Mouse (Mus musculus) kidney, adult 2 months (tissue): ENCODE measurements around the gene Rfk. TPM values are rescaled to one million over a fixed set of nuclear protein-coding genes. Genes with fewer than 3 reads are reported as not detected.

ENCODE experiments used
- DNase-seq: peaks from one replicate; pipeline ENCODE4 v3.0.0; 2021
- H3K27ac ChIP-seq: fragments of 200-500 bp; 2 replicates; pipeline ENCODE4 v1.5.1; 2012; ENCODE audit warnings: low read depth, low read length, control low read depth, inconsistent platforms; ENCODE audit not compliant: insufficient read depth
- H3K27me3 ChIP-seq: fragments of 200-500 bp; replicated peaks from 2 replicates; pipeline ENCODE4 v1.6.1; 2012; ENCODE audit warnings: mild to moderate bottlenecking, moderate library complexity, low read length, inconsistent platforms; ENCODE audit not compliant: control insufficient read depth, insufficient read depth
- H3K36me3 ChIP-seq: fragments of 200-500 bp; 2 replicates; pipeline ENCODE4 v1.6.1; 2012; ENCODE audit warnings: mild to moderate bottlenecking, moderate library complexity, low read length, inconsistent platforms; ENCODE audit not compliant: control insufficient read depth, insufficient read depth
- H3K4me1 ChIP-seq: fragments of 200-500 bp; 2 replicates; pipeline ENCODE4 v1.6.1; 2011; ENCODE audit warnings: low read length; ENCODE audit not compliant: control insufficient read depth, insufficient read depth
- H3K4me3 ChIP-seq: fragments of 200-500 bp; 2 replicates; pipeline ENCODE4 v1.5.1; 2011; ENCODE audit warnings: mild to moderate bottlenecking, low read depth, low read length, control low read depth; ENCODE audit not compliant: insufficient read depth
- CTCF ChIP-seq: fragments of 200-500 bp; conservative IDR thresholded peaks from 2 replicates; pipeline ENCODE4 v1.5.1; 2011; ENCODE audit warnings: low read depth, mild to moderate bottlenecking, control low read depth, low read length, moderate library complexity, mixed read lengths; ENCODE audit not compliant: insufficient read depth, insufficient read length
- POLR2A ChIP-seq: fragments of 200-500 bp; IDR thresholded peaks from one replicate; pipeline ENCODE4 v1.6.1; 2011; ENCODE audit warnings: low read depth, low read length, control low read depth
- WGBS: fragments of 180-500 bp; shearing (Covaris S2); methylation state at CpG from one replicate; pipeline ENCODE4 v1.1.7; 2018; 5-methylcytosine and 5-hydroxymethylcytosine counted together
- polyA plus RNA-seq: library from polyadenylated mRNA; depleted of rRNA; stranded (reverse); fragments of >200 nt; gene quantifications from 2 replicates; pipeline ENCODE4 v1.2.3, GENCODE M21; 2012; rRNA removed

Rfk gene
- 88.3 and 98.3 TPM in 2 replicates for polyA plus RNA-seq

DNA sequence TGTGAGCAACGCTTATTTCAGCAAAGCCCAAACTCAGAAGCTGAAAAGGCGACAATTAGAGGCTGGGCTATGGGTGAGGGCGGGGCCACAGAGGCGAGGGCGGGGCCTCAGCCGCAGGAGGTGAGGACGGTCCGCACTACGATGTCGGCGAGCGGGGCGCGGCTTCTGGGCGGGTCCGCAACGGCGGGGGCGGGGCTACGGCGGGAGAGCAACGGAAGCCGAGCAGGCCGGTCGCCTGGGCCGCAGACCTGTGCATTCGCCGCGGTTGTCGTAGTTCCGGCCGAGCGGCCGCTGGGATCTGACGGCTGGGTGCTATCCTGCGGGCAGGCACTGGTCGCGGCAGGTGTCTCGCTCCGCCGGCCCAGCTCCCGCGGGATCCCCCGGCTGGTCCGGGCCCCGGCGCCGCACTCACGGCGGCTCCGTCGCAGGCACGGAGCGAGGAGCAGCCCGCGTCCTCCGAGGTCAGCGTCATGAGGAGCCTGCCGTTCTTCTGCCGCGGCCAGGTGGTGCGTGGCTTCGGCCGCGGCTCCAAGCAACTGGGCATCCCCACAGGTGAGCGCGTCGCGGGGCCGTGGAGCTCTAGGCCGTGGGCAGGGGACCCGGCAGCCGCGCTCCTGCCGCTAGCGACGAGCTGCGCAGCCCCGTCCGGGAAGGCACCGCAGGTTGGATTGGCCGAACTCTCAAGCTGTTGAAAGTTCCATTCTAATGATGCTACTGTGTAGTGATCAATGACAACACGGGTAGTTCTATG is at the start of gene Rfk:
Gene Rfk (plus strand): TSS at position 203 of the 751 bp plus-strand sequence.
- H3K27me3 ChIP-seq, result no peaks in the 10 kb centered on the region

DNA sequence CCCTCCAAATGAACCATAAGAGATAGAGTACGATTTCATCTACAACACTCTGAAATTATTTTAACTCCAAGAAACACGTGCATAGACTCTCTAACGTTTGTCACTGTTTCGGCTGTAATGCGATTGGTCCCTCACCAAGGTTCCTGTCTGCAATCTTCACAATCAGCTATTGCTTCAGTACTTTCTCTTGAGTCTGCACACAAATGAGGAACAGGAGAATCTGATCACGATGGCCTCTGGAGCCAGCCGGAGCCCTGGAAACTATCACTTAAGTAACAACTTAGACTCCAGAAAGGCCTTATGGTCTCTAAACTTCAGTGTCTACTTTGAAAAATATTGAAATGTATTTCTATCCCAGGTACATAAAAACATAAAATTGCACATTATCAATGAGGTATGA is 49.0 kb upstream of the Rfk start:
- DNase-seq, result no peak
- H3K4me3 ChIP-seq, result no peak overlapping the region
- H3K27me3 ChIP-seq, result no peaks in the 10 kb centered on the region
- H3K36me3 ChIP-seq, result no peaks in the 10 kb centered on the region
- 76% methylated on average over 7 of the region's 7 CpGs for WGBS
- H3K27ac ChIP-seq, result no peak overlapping the region
- no peak for TF ChIP-seq CTCF
- TF ChIP-seq POLR2A, result no peak
- peaks cover 8% of the 10 kb centered on the region; the same call in 1 of the 2 replicates for H3K4me1 ChIP-seq

More for the DNA sequence above, at the start of gene Rfk:
- Histone ChIP-seq H3K36me3 (peaks cover 2% of the 10 kb centered on the region; the same call in 1 of the 2 replicates), H3K4me1 (peaks cover 7% of the 10 kb centered on the region), H3K4me3 (peak within 1 kb of the TSS; percentile 87), H3K27ac (peak within 1 kb of the TSS; percentile 49)
- TF ChIP-seq POLR2A, result peak; percentile 92
- TF ChIP-seq CTCF, result no peak
- WGBS, result under 1% methylated on average over 83 of the region's 83 CpGs
- DNase-seq, result peak; percentile 96

DNA sequence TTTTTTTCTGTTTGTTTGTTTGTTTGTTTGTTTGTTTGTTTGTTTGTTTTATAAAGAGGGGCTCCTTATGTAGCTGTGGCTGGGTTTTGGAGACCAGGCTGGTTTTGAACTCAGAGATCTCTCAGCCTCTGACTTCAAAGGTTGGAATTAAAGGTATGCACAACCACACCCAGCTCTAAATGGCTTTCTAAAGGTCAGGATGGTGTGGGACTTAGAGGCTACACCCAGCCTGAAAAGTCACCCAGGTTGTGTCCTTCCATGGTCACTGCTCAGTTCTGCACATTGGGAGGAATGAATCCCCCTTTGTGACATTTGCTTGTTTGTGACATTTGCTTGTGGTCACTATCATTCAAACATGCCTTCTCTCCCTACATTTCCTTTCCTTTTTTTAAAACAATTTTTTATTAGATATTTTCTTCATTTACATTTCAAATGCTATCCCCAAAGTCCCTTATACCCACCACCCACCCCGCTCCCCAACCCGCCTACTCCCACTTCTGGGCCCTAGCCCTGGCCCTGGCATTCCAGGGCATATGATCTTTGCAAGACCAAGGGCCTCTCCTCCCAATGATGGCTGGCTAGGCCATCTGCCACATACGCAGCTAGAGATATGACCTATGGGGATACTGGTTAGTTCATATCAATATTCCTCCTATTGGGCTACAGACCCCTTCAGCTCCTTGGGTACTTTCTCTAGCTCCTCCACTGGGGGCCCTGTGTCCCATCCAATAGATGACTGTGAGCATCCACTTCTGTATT is 46.9 kb upstream of the Rfk start:
- DNase-seq, result no peak
- TF ChIP-seq CTCF (no peak), POLR2A (no peak)
- 95% methylated on average over 3 of the region's 3 CpGs for WGBS
- Histone ChIP-seq H3K27ac (no peak overlapping the region), H3K4me3 (no peak overlapping the region), H3K27me3 (no peaks in the 10 kb centered on the region), H3K36me3 (no peaks in the 10 kb centered on the region), H3K4me1 (peaks cover 8% of the 10 kb centered on the region; the same call in 1 of the 2 replicates)

DNA sequence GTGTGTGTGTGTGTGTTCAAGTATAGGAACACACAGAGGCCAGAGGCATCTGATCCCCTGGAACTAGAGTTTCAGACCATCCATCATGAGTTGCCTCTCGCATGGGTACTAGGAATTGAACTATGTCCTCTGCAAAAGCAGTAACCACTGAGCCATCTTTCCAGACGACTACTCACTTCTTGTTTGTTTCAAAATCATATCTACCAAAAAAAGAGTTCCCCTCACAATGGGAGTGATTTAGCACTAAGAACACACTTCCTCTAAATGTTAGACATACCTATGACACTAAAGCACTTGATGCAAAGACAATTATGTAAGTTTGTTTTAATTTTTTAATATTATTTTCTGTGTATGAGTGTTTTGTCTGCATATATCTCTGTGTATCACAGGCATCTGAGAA is 46.0 kb upstream of the Rfk start:
- 48% methylated on average over 2 of the region's 2 CpGs for WGBS
- TF ChIP-seq POLR2A, result no peak
- no peak for TF ChIP-seq CTCF
- Histone ChIP-seq H3K36me3 (no peaks in the 10 kb centered on the region), H3K4me1 (peaks cover 8% of the 10 kb centered on the region; the same call in 1 of the 2 replicates), H3K4me3 (no peak overlapping the region), H3K27me3 (no peaks in the 10 kb centered on the region), H3K27ac (no peak overlapping the region)
- no peak for DNase-seq

DNA sequence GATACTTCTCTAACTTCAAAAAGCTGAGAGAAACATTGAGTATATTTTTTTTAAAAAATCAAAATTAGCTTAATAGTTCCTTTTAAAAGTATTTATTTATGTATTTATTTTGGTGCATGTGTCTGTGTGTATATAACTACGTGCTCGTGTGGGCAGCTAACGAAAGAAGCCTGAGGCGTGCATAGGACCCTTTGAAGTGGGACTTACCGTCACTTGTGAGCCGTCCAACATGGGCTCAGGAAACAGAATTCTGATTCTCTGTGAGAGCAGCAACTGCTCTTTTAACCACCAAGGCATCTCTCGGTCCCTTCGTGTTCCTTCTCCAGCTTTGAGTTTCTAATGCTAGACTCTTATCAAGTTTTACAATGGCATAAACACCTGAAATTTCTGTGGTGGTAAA is 40.1 kb upstream of the Rfk start:
- Histone ChIP-seq H3K36me3 (peaks cover 2% of the 10 kb centered on the region; the same call in 1 of the 2 replicates), H3K27me3 (no peaks in the 10 kb centered on the region), H3K4me3 (no peak overlapping the region), H3K27ac (no peak overlapping the region), H3K4me1 (peaks cover 11% of the 10 kb centered on the region; the same call in 1 of the 2 replicates)
- TF ChIP-seq CTCF, result no peak
- WGBS, result 87% methylated on average over 8 of the region's 8 CpGs
- DNase-seq, result no peak

DNA sequence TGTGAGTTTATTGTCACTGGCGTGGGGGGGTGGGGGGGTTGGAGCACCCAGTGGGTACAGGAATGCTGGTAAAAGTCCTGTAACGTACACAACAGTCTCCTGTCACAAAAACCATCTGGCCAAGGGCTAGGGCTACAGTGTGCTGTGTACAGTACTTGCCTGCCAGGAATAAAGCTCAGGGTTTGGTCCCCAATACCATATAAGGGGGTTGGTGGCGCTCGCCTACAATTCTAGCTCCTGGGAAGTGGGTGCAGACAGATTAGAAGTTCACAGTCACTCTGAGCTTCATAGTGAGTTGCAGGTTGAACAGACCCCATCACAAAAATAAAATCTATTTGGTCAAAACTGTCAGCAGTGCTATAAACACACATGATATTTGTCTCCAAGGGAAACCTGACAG is 39.5 kb upstream of the Rfk start:
- TF ChIP-seq CTCF (no peak), POLR2A (no peak)

DNA sequence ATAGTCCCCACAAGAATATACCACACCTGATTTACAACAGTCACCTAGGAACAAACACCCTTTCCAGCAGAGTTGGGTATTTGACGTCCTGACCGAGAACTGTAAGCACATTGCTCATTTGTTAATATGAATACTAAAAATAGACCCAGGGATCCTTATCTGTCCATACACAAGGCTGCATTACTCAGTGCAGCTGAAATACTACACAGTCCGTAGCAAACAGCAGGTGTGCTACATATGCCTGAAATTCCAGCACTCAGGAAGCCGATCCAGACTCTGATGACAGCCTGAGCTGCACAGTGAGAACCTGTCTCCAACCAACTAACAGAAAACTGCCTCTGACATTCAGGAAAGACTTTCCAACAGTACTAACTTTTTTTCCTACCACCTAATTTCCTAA is 39.0 kb upstream of the Rfk start:
- 40% methylated on average over 4 of the region's 4 CpGs for WGBS
- DNase-seq, result no peak
- Histone ChIP-seq H3K27me3 (no peaks in the 10 kb centered on the region), H3K4me3 (no peak overlapping the region), H3K36me3 (peaks cover 2% of the 10 kb centered on the region; the same call in 1 of the 2 replicates), H3K4me1 (peaks cover 10% of the 10 kb centered on the region; the same call in 1 of the 2 replicates), H3K27ac (no peak overlapping the region)
- TF ChIP-seq POLR2A (no peak), CTCF (no peak)

More for the DNA sequence above, 39.5 kb upstream of the Rfk start:
- 82% methylated on average over 4 of the region's 4 CpGs for WGBS
- H3K27ac ChIP-seq, result no peak overlapping the region
- peaks cover 10% of the 10 kb centered on the region; the same call in 1 of the 2 replicates for H3K4me1 ChIP-seq
- no peaks in the 10 kb centered on the region for H3K27me3 ChIP-seq
- no peak overlapping the region for H3K4me3 ChIP-seq
- H3K36me3 ChIP-seq, result peaks cover 2% of the 10 kb centered on the region; the same call in 1 of the 2 replicates
- DNase-seq, result no peak
